ENCODE assay signal across 8 mouse cellular contexts in genomic region chr6:86599951-86600414, GRCm38 (mm10). TPM values are rescaled to one million over a fixed set of nuclear protein-coding genes. Genes with fewer than 3 reads are reported as not detected.
DNase-seq lines count a peak whose midpoint lies in the region; ATAC-seq and TF ChIP-seq lines count a peak whose summit lies in the region.

No protein-coding gene starts in this region.

- no peak overlapping the region for H3K4me2 ChIP-seq in kidney, postnatal 0 days (ENCODE audit: low read length)

- no peak overlapping the region; the same call in 1 of the 2 replicates for H3K9ac ChIP-seq in heart, adult 2 months (ENCODE audit: low read depth, low read length)
- H3K9ac ChIP-seq in kidney, postnatal 0 days (ENCODE audit: low read depth, low read length): no peak overlapping the region

- no peak for TF ChIP-seq POLR2A in heart, adult 2 months (IDR thresholded peaks at IDR 0.05; ENCODE audit: insufficient read depth, low read depth, low read length)

- peak; percentile 47 for DNase-seq in right cerebral cortex, postnatal 4 days
- DNase-seq in right cerebral cortex, adult 18-20 months: no peak
- DNase-seq in adrenal gland, postnatal 36 days: peak; percentile 72 to 80
- DNase-seq in heart, adult 2 months: peak; percentile 71 to 81
- DNase-seq in kidney, postnatal 0 days (ENCODE audit: low spot score): peak; percentile 34
- DNase-seq in layer of hippocampus, postnatal 14 days (ENCODE audit: low spot score in 2 of 2): no peak
- DNase-seq in frontal cortex, postnatal 10 days (ENCODE audit: low spot score in 2 of 2): no peak

- H3K27ac ChIP-seq in heart, adult 2 months: no peak overlapping the region
- H3K27ac ChIP-seq in kidney, postnatal 0 days: no peak overlapping the region

- peak; percentile 37 for ATAC-seq in kidney, postnatal 0 days (replicated peaks; ENCODE audit: low FRiP score, low read depth)

- 0% methylated on average over 6 of the region's 6 CpGs for WGBS in heart, adult 2 months
- 29% methylated on average over 6 of the region's 6 CpGs for WGBS in kidney, postnatal 0 days

- no peak overlapping the region for H3K4me3 ChIP-seq in heart, adult 2 months
- H3K4me3 ChIP-seq in kidney, postnatal 0 days (replicated peaks; ENCODE audit: low read depth, low read length): no peak overlapping the region
- peak overlapping the region; percentile 76 for H3K4me3 ChIP-seq in megakaryocyte, embryonic 14.5 days (replicated peaks)

- H3K36me3 ChIP-seq in heart, adult 2 months (ENCODE audit: control insufficient read depth, insufficient read depth, low read length): no peaks in the 10 kb centered on the region
- H3K36me3 ChIP-seq in kidney, postnatal 0 days (ENCODE audit: insufficient read depth, low read length): no peaks in the 10 kb centered on the region
- peaks cover 12% of the 10 kb centered on the region for H3K36me3 ChIP-seq in megakaryocyte, embryonic 14.5 days (replicated peaks; ENCODE audit: low read length)

- TF ChIP-seq EP300 in heart, adult 2 months (IDR thresholded peaks at IDR 0.05; ENCODE audit: insufficient read depth, low read depth, low read length): no peak

- H3K27me3 ChIP-seq in heart, adult 2 months (ENCODE audit: control insufficient read depth, insufficient read depth, low read length): no peaks in the 10 kb centered on the region
- H3K27me3 ChIP-seq in kidney, postnatal 0 days (ENCODE audit: insufficient read depth, low read length): no peaks in the 10 kb centered on the region
- H3K27me3 ChIP-seq in megakaryocyte, embryonic 14.5 days (replicated peaks): peaks cover 9% of the 10 kb centered on the region

- TF ChIP-seq CTCF in heart, adult 2 months (IDR thresholded peaks at IDR 0.05): no peak
- TF ChIP-seq CTCF in kidney, postnatal 0 days (IDR thresholded peaks at IDR 0.05; ENCODE audit: low read depth): no peak

- H3K79me2 ChIP-seq in heart, adult 2 months (replicated peaks; ENCODE audit: control insufficient read depth, insufficient read depth, low read length): no peaks in the 10 kb centered on the region

- intact Hi-C loops in heart, adult 2 months (cut with DNase I): loop anchor here (5.0 kb wide), 1 partner anchor 53 kb away; no protein-coding TSS in a partner anchor

- H3K4me1 ChIP-seq in heart, adult 2 months (ENCODE audit: control insufficient read depth, insufficient read depth, low read length): peaks cover 7% of the 10 kb centered on the region
- no peaks in the 10 kb centered on the region for H3K4me1 ChIP-seq in kidney, postnatal 0 days (replicated peaks; ENCODE audit: insufficient read depth, low read length)
- H3K4me1 ChIP-seq in megakaryocyte, embryonic 14.5 days: peaks cover 91% of the 10 kb centered on the region

- H3K9me3 ChIP-seq in kidney, postnatal 0 days (replicated peaks; ENCODE audit: low read length): no peaks in the 10 kb centered on the region
- H3K9me3 ChIP-seq in megakaryocyte, embryonic 14.5 days: peaks cover 3% of the 10 kb centered on the region

RNA-seq across cellular contexts. Expression of gene Asprv1, which starts 28.0 kb away (rescaled TPM):
- total RNA-seq in adrenal gland, postnatal 36 days (2021): under 1 TPM in 1 of 2 experiments, not detected in 1; 0.20 TPM
- under 1 TPM in 1 of 2 experiments, not detected in 1; 0.31 TPM for total RNA-seq in heart, adult 2 months (2021)
- polyA plus RNA-seq in heart, adult 2 months (2012; rRNA removed): 0.09 and 0.21 TPM in 2 replicates
- polyA plus RNA-seq in kidney, postnatal 0 days (2015; fragmentation: Nextera tagmentation; extraction: Ambion mirVana): 1.7 and 1.8 TPM in 2 replicates
- 0.64 TPM in 1 of 2 replicates, not detected in the other for polyA plus RNA-seq in megakaryocyte, embryonic 14.5 days (2012; ENCODE audit: insufficient read depth, low replicate concordance)
- total RNA-seq in layer of hippocampus, postnatal 14 days (2021): 1 to 10 TPM; 1.2 to 2.1 TPM

Comparison
In these comparisons a context has a peak if more than half of its experiments do, and no peak if none do; other contexts are left out.
1. DNase-seq: peak in right cerebral cortex, postnatal 4 days (single experiment), adrenal gland, postnatal 36 days (2 of 2), heart, adult 2 months (2 of 2) and kidney, postnatal 0 days (single experiment); none in right cerebral cortex, adult 18-20 months (single experiment), layer of hippocampus, postnatal 14 days (0 of 2) and frontal cortex, postnatal 10 days (0 of 2).